Mouse (Mus musculus) retina, adult 2 months (tissue): ENCODE data around the gene Mylip.

ENCODE experiments used
- DNase-seq: peaks from one replicate; pipeline ENCODE4 v3.0.0-alpha.2; 2012; ENCODE audit warnings: low read depth, low spot score

The Mylip gene

DNA sequence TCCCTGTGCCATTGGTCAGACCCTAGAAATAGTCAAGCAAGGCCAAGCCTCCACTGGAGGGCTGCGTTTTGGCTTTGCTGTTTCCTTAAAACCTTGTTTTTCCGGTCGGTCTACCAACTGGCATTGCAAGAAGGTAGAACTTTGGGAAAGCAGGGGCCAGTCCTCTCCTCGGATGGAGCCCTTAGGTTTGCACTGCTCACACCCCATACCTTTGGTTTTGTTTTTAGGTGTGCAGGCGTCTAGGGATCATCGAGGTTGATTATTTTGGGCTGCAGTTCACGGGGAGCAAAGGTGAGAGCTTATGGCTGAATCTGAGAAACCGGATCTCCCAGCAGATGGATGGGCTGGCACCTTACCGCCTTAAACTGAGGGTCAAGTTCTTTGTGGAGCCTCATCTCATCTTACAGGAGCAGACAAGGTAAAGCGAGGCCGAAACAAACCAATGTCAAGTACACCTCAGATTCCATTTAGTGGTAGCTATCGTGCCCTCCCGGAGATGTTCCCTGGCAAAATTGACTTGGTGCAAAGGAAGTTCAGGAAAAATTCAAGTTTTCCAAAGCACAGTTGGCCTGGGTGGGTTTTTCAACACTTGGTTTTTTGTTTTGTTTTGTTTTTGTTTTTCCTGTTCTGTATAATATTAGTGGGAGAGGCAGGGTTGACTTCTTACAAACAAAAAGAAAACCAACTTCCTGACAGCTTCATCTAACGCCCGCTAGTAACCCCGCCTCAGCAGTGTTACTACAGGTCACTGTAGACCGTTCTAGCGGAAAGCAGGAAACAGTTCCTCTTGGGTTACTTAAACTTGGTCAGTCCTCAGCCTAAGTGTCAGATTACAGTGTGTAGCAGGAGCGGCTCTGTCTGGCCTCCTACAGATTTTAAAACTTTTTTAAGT lies 1.7 kb downstream of the Mylip start:
- DNase-seq: no peak

DNA sequence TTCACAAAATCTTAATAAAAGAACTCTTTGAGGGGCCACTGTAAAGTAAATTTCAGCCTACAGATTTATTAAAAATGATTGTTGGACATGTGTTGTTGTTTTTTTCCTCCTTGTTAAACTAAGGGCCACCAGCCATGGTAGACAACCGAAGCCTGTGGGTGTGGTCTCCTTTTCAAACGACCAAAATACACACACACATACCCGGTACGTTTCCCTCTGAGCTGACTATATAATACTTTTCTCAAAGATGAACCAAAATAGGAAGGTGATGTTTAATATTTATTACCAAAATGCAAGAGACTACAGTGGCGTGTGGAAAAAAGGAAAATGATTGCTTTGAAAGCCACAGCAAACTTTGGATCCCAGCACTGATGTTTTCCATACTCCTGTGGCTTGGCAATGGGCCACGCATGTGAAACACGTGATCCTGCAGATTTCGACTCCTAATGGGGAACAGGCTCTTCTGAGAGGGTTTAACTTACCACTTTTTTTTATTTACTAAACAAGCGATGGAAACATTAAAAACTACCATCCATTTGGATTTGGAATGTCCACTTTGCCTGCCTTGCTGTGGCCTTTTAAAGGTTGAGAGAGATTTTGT lies 2.4 kb downstream of the Mylip start:
- DNase-seq: no peak

- DNase-seq: no peak
These were observed 4.8 kb downstream of the Mylip start for GRCm38 (mm10) chr13:45394221-45394768.

GRCm38 (mm10) chr13:45396724-45397123 lies 7.2 kb downstream of the Mylip start:
- no peak for DNase-seq

DNA sequence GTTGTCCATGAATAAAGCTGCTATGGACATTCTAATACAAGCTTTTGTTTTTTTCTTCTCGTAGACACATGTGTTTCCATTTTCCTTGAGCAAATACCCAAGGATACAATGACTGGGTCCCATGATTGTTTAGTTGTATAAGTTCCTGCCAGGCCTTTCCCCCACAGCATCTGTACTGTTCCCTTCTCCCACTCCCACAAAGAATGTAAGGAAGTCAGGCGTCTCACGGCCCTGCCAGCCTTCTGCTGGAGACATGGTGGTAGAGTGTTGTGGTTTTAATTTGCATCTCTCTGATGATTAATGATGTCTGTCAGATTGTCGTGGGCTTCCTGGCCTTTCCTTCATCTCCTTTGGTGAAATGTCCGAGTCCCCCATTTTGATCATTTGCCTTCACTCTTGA lies 7.7 kb downstream of the Mylip start:
- DNase-seq: no peak

- no peak for DNase-seq
These were observed 8.6 kb downstream of the Mylip start for GRCm38 (mm10) chr13:45397896-45398805.

- no peak for DNase-seq
These were observed 11.2 kb downstream of the Mylip start for GRCm38 (mm10) chr13:45400700-45401099.

GRCm38 (mm10) chr13:45401816-45402215 lies 12.3 kb downstream of the Mylip start:
- no peak for DNase-seq

GRCm38 (mm10) chr13:45402316-45403039 lies 12.9 kb downstream of the Mylip start:
- no peak for DNase-seq

- no peak for DNase-seq
These were observed 14.7 kb downstream of the Mylip start for GRCm38 (mm10) chr13:45404269-45404668.

DNA sequence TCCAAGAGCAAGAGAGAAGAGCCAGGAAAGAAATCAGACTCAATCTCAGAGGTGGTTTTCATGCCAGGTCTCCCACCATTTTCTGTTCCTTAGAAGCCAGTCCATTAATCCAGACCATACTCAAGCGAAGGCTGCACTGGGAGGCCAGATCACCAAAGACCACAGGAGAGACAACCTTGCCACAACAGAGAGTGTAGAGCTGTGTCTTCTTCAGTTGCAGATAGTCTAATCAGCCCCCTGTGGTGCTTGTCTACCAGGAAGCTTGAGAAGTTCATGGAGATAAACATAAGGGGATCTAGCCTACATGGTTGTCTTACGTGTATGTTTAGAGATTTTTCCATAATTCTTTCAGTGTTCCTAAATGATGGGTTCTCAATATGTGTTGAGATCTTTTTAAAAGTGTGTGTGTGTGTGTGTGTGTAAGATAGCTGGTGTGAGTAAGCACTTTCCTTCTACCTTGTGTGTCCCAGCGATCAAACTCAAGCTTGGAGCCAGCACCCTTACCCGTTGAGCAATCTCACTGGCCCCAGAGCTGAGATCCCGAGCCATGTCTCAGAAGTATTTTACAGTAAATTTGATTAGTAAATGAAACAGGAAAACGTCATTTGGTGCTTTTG lies 15.8 kb downstream of the Mylip start:
- DNase-seq: no peak

DNA sequence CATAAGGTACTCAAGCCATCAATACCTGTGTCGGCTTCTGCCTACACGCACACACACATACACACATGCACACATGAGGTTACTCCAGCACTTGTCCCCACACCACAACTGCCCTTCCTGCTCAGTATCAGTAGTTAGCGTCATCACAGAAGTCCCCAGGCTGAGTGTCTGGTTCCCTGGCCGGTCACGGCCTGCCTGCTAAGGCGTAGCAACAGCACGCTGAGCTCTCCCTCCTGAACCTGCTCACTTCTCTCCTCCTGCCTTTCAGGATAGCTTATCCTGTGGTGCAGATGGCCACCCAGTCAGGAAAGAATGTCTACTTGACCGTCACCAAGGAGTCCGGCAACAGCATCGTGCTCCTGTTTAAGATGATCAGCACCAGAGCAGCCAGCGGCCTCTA lies 16.7 kb downstream of the Mylip start:
- no peak for DNase-seq

GRCm38 (mm10) chr13:45406703-45407102 lies 17.2 kb downstream of the Mylip start:
- no peak for DNase-seq

- no peak for DNase-seq
These were observed 21.4 kb downstream of the Mylip start for GRCm38 (mm10) chr13:45410936-45411335.

- DNase-seq: no peak
These were observed 23.5 kb downstream of the Mylip start for GRCm38 (mm10) chr13:45413066-45413465.

DNA sequence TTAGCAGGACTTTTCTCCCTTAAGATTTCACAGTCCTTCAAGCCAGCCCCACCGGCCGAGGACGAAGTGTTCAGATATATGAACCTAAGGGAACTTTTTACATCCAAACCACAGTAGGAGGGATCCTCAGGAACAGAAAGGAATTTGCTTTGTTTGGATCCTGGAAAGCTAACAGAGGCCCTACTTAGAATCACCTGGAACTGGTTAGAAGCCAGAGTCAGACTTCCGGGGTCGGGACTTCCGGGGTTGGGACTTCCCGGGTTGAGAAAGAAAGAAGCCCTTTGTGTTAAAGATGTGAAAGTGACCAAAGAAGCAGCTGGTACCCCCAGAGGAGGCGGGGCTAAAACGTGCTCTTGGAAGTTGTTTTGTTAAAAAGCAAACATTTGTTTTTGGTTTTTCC lies 24.5 kb downstream of the Mylip start:
- DNase-seq: no peak

- DNase-seq: no peak
These were observed 27.1 kb downstream of the Mylip start for GRCm38 (mm10) chr13:45416621-45417057.

- DNase-seq: no peak
These were observed 29.4 kb downstream of the Mylip start for GRCm38 (mm10) chr13:45418986-45419385.

DNA sequence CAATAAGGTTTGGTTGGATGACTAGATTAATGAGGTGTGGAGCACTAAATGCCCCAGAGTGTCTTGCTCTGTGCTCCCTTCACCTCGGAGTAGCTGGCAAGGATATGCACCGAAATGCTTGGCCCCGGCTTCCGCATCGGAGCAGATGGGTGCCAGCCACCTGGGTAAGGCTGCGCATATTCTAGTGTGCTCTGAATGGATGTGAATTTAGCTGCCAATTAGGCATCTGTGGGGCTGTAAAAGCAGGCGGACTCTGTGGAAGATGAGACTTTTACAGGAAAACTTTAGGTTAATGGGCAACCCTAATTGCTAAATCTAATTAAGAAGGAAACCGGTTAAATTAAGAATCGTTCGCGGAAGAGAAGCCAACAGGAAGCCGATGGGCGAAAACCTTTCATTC lies 32.7 kb downstream of the Mylip start:
- DNase-seq: no peak

DNA sequence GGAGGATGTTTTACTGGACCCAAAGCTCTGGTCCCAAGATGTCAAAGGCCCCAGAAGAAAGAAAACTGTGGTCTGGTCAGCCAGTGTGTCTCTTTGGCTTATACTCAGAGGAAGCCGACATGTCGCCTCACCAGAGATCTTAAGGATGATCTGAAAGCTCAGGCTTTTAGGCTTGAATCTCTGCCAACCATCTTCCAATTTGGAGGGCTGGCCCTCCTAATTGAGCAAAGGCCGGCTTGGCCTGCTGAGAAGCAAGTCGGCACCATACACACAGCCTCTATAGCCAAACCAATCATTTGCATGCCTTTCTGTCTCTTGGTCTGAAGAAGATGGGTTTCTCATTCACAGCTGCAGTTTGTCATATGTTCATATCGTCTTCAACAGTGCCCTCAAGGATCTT lies 33.2 kb downstream of the Mylip start:
- DNase-seq: no peak

- DNase-seq: no peak
These were observed 34.4 kb downstream of the Mylip start for GRCm38 (mm10) chr13:45423905-45424304.
